Mouse (Mus musculus): ENCODE results near the gene 1700007K13Rik. TPM values are rescaled to one million over a fixed set of nuclear protein-coding genes. Genes with fewer than 3 reads are reported as not detected.

The 1700007K13Rik gene
- polyA plus RNA-seq, 1 experiment = 0.43 TPM

DNA sequence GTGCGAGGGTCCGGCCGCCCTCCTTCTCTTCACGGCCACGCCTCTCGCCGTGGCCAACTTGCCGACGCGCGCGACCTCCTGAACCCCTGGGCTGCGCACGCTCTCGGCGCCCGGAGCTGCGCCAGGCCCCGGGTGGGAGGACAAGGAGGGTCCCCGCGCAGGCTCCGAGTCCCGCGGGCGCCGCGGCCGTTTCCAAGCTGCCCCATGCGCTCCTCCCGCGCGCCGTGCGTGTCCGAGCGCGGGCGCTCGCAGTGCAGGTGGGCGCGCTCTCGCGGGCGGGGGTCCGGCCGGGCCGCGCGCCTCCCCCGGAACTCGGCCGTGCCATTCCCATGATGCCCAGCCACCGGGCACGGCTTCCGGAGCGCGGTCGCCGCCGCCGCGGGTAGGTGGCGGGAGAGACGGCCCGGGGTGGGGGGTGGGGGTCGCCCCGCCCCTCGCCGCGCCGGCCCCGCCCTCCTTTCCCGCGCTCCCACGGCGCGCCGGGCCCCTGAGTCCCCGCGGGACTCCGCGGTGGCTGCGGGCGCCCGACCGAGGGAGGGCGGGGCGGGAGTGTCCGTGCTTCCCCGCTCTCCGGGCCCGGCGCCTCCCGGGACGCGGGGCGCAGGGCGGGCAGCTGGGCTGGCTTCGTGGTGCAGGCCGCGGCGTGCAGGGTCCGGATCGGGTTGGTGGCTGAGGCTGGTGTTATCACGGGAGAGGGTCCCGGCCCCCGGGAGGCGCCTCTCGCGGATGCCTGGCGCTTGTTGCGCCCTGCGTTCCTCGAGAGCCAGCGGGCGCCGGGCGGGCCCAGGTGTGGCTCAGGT is 19.4 kb downstream of the 1700007K13Rik start, which contains the start of gene Ppp1r26:
Gene Ppp1r26 (plus strand): TSS at position 286 of the 800 bp plus-strand sequence.
- TF ChIP-seq POLR2A (IDR thresholded peaks at IDR 0.05; ENCODE audit: insufficient read length, low read depth) (no peak), SRF (IDR thresholded peaks at IDR 0.05; ENCODE audit: control insufficient read depth, insufficient read length, low read depth) (no peak)

GRCm38 (mm10) chr2:28446181-28446514 is 20.0 kb downstream of the 1700007K13Rik start:
- no peaks in the 10 kb centered on the region for H3K36me3 ChIP-seq (ENCODE audit: control insufficient read depth, insufficient read depth)
- H3K27me3 ChIP-seq (ENCODE audit: control insufficient read depth, insufficient read depth, insufficient read length) = peaks cover 47% of the 10 kb centered on the region
- no peak overlapping the region for H3K4me2 ChIP-seq (ENCODE audit: low read depth)
- H3K4me3 ChIP-seq = no peak overlapping the region
- H3K79me2 ChIP-seq (ENCODE audit: control insufficient read depth, insufficient read depth) = no peaks in the 10 kb centered on the region
- TF ChIP-seq POLR2A (IDR thresholded peaks at IDR 0.05; ENCODE audit: insufficient read length, low read depth) (no peak), MAX (IDR thresholded peaks at IDR 0.05; ENCODE audit: low read depth) (no peak), MYOG (IDR thresholded peaks at IDR 0.05; ENCODE audit: control insufficient read depth in 1 of 3, insufficient read depth in 1 of 3, insufficient read length in 2 of 3, low read depth in 2 of 3) (no peak), REST (IDR thresholded peaks at IDR 0.05; ENCODE audit: insufficient read depth, insufficient read length) (no peak), E2F4 (IDR thresholded peaks at IDR 0.05; ENCODE audit: insufficient read depth) (no peak), SRF (IDR thresholded peaks at IDR 0.05; ENCODE audit: control insufficient read depth, insufficient read length, low read depth) (no peak), POLR2AphosphoS2 (IDR thresholded peaks at IDR 0.05; ENCODE audit: insufficient read length, low read depth) (no peak), MYOD1 (IDR thresholded peaks at IDR 0.05; ENCODE audit: control insufficient read depth in 1 of 3, insufficient read length in 2 of 3, low read depth in 2 of 3) (no peak), TCF3 (IDR thresholded peaks at IDR 0.05; ENCODE audit: insufficient read length, low read depth) (no peak), TCF12 (IDR thresholded peaks at IDR 0.05; ENCODE audit: insufficient read depth, poor library complexity, severe bottlenecking) (no peak), USF1 (IDR thresholded peaks at IDR 0.05; ENCODE audit: low read depth) (no peak), CEBPB (IDR thresholded peaks at IDR 0.05; ENCODE audit: insufficient read depth, poor library complexity, severe bottlenecking) (no peak)
- no peak overlapping the region for H3ac ChIP-seq (ENCODE audit: control insufficient read depth, insufficient read length)

More for the DNA sequence above, 19.4 kb downstream of the 1700007K13Rik start, which contains the start of gene Ppp1r26:
- Histone ChIP-seq H3K79me2 (ENCODE audit: control insufficient read depth, insufficient read depth) (no peaks in the 10 kb centered on the region), H3K4me2 (ENCODE audit: low read depth) (no peak within 1 kb of the TSS), H3K27me3 (ENCODE audit: control insufficient read depth, insufficient read depth, insufficient read length) (peaks cover 53% of the 10 kb centered on the region), H3K36me3 (ENCODE audit: control insufficient read depth, insufficient read depth) (no peaks in the 10 kb centered on the region), H3ac (ENCODE audit: control insufficient read depth, insufficient read length) (no peak within 1 kb of the TSS), H3K4me3 (no peak within 1 kb of the TSS)

DNA sequence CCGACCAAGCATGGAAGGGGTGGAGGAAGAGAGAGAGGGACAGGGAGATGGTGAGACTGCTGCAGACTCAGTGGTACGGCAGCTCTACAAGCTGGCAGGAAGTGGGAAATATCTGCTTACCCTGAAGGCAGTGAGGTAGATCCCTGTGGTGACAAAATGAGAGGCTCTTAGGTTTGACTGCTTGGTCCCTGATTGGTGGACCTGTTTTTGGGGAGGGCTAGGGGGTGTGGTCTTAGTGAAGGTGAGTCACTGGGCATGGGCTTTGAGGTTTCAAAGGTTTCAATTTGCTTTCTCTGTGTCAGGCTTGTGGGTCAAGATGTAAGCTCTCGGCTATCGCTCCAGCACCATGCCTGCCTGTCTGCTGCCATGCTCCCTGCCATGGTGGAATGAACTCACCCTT is 21.1 kb downstream of the 1700007K13Rik start:
- Histone ChIP-seq H3K36me3 (ENCODE audit: control insufficient read depth, insufficient read depth) (no peaks in the 10 kb centered on the region), H3ac (ENCODE audit: control insufficient read depth, insufficient read length) (no peak overlapping the region), H3K79me2 (ENCODE audit: control insufficient read depth, insufficient read depth) (no peaks in the 10 kb centered on the region), H3K4me3 (no peak overlapping the region), H3K4me2 (ENCODE audit: low read depth) (no peak overlapping the region), H3K27me3 (ENCODE audit: control insufficient read depth, insufficient read depth, insufficient read length) (peaks cover 38% of the 10 kb centered on the region)
- TF ChIP-seq MYOD1 (IDR thresholded peaks at IDR 0.05; ENCODE audit: control insufficient read depth in 1 of 3, insufficient read length in 2 of 3, low read depth in 2 of 3) (no peak), REST (IDR thresholded peaks at IDR 0.05; ENCODE audit: insufficient read depth, insufficient read length) (no peak), SRF (IDR thresholded peaks at IDR 0.05; ENCODE audit: control insufficient read depth, insufficient read length, low read depth) (no peak), CEBPB (IDR thresholded peaks at IDR 0.05; ENCODE audit: insufficient read depth, poor library complexity, severe bottlenecking) (no peak), USF1 (IDR thresholded peaks at IDR 0.05; ENCODE audit: low read depth) (no peak), E2F4 (IDR thresholded peaks at IDR 0.05; ENCODE audit: insufficient read depth) (no peak), POLR2AphosphoS2 (IDR thresholded peaks at IDR 0.05; ENCODE audit: insufficient read length, low read depth) (no peak), MYOG (IDR thresholded peaks at IDR 0.05; ENCODE audit: control insufficient read depth in 1 of 3, insufficient read depth in 1 of 3, insufficient read length in 2 of 3, low read depth in 2 of 3) (no peak), POLR2A (IDR thresholded peaks at IDR 0.05; ENCODE audit: insufficient read length, low read depth) (no peak), TCF3 (IDR thresholded peaks at IDR 0.05; ENCODE audit: insufficient read length, low read depth) (no peak), MAX (IDR thresholded peaks at IDR 0.05; ENCODE audit: low read depth) (no peak), TCF12 (IDR thresholded peaks at IDR 0.05; ENCODE audit: insufficient read depth, poor library complexity, severe bottlenecking) (no peak)

GRCm38 (mm10) chr2:28440842-28441241 is 25.3 kb downstream of the 1700007K13Rik start:
- Histone ChIP-seq H3K4me3 (no peak overlapping the region), H3K4me2 (ENCODE audit: low read depth) (no peak overlapping the region), H3K27me3 (ENCODE audit: control insufficient read depth, insufficient read depth, insufficient read length) (peaks cover 1% of the 10 kb centered on the region), H3K36me3 (ENCODE audit: control insufficient read depth, insufficient read depth) (no peaks in the 10 kb centered on the region), H3ac (ENCODE audit: control insufficient read depth, insufficient read length) (no peak overlapping the region), H3K79me2 (ENCODE audit: control insufficient read depth, insufficient read depth) (no peaks in the 10 kb centered on the region)
- TF ChIP-seq POLR2A (IDR thresholded peaks at IDR 0.05; ENCODE audit: insufficient read length, low read depth) (no peak), POLR2AphosphoS2 (IDR thresholded peaks at IDR 0.05; ENCODE audit: insufficient read length, low read depth) (no peak), USF1 (IDR thresholded peaks at IDR 0.05; ENCODE audit: low read depth) (no peak), MAX (IDR thresholded peaks at IDR 0.05; ENCODE audit: low read depth) (no peak)

GRCm38 (mm10) chr2:28435401-28435800 is 30.7 kb downstream of the 1700007K13Rik start:
- peaks cover 4% of the 10 kb centered on the region for H3K27me3 ChIP-seq (ENCODE audit: control insufficient read depth, insufficient read depth, insufficient read length)
- no peak overlapping the region for H3K4me3 ChIP-seq
- H3K4me2 ChIP-seq (ENCODE audit: low read depth) = no peak overlapping the region
- TF ChIP-seq E2F4 (IDR thresholded peaks at IDR 0.05; ENCODE audit: insufficient read depth) (no peak), TCF12 (IDR thresholded peaks at IDR 0.05; ENCODE audit: insufficient read depth, poor library complexity, severe bottlenecking) (no peak), USF1 (IDR thresholded peaks at IDR 0.05; ENCODE audit: low read depth) (no peak), POLR2AphosphoS2 (IDR thresholded peaks at IDR 0.05; ENCODE audit: insufficient read length, low read depth) (no peak), MYOG (IDR thresholded peaks at IDR 0.05; ENCODE audit: control insufficient read depth in 1 of 3, insufficient read depth in 1 of 3, insufficient read length in 2 of 3, low read depth in 2 of 3) (no peak), SRF (IDR thresholded peaks at IDR 0.05; ENCODE audit: control insufficient read depth, insufficient read length, low read depth) (no peak), POLR2A (IDR thresholded peaks at IDR 0.05; ENCODE audit: insufficient read length, low read depth) (no peak), CEBPB (IDR thresholded peaks at IDR 0.05; ENCODE audit: insufficient read depth, poor library complexity, severe bottlenecking) (no peak), MYOD1 (IDR thresholded peaks at IDR 0.05; ENCODE audit: control insufficient read depth in 1 of 3, insufficient read length in 2 of 3, low read depth in 2 of 3) (no peak), TCF3 (IDR thresholded peaks at IDR 0.05; ENCODE audit: insufficient read length, low read depth) (no peak), MAX (IDR thresholded peaks at IDR 0.05; ENCODE audit: low read depth) (no peak), REST (IDR thresholded peaks at IDR 0.05; ENCODE audit: insufficient read depth, insufficient read length) (no peak)
- H3K36me3 ChIP-seq (ENCODE audit: control insufficient read depth, insufficient read depth) = no peaks in the 10 kb centered on the region
- H3ac ChIP-seq (ENCODE audit: control insufficient read depth, insufficient read length) = no peak overlapping the region
- no peaks in the 10 kb centered on the region for H3K79me2 ChIP-seq (ENCODE audit: control insufficient read depth, insufficient read depth)
